Mouse (Mus musculus): Measurements from ENCODE around the gene Fzr1.

- TF ChIP-seq GATA1 (IDR thresholded peaks at IDR 0.05; ENCODE audit: low read length): no peak
- TF ChIP-seq TAL1 (IDR thresholded peaks at IDR 0.05; ENCODE audit: low read length): no peak
Measured at GRCm38 (mm10) chr10:81325781-81326180, 52.5 kb downstream of the Fzr1 start.
